Mouse (Mus musculus) olfactory bulb, adult 2 months (tissue): Measurements from ENCODE around the gene Rhox7a.
"Not testable (repeated sequence)": the region's sequence is repeated elsewhere in the genome, so short reads cannot be mapped to it uniquely, and the experiment has no call there.

Source experiments
- CTCF ChIP-seq: fragments of 200-500 bp; IDR thresholded peaks from 2 replicates; pipeline ENCODE4 v1.5.1; 2012; ENCODE audit warnings: low read depth, mild to moderate bottlenecking, low read length, moderate library complexity; ENCODE audit not compliant: insufficient read depth
- POLR2A ChIP-seq: fragments of 200-500 bp; IDR thresholded peaks from 2 replicates; pipeline ENCODE4 v1.6.1; 2012; ENCODE audit warnings: mild to moderate bottlenecking, low read depth, low read length, moderate library complexity; ENCODE audit not compliant: insufficient read depth

DNA sequence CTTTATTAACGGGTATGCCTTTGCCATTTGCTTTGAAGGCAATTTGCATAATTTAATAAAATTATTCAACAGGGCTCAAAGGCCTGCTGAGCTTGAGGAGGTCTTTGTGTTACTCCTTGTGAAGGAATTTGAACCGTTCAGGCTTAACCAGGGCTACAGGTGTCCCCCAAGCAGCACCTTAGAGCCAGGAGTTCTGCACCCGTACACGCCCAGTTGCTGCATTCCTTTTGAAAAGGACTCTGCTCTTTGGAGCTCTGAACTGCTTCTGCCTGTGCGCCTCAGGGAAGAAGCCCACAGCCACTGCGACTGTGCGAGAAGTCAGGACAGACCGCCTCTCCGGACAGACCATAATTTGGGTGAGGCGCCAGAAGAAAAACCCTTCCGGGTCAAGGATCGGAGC is 4.9 kb upstream of the Rhox7a start, which contains the start of gene Rhox6:
- not testable (repeated sequence) for TF ChIP-seq CTCF, POLR2A
